Mouse (Mus musculus) Muller cell, postnatal 12 days (primary cell): ENCODE measurements around the gene Gm6902.
"Not testable (repeated sequence)": the region's sequence is repeated elsewhere in the genome, so short reads cannot be mapped to it uniquely, and the experiment has no call there.

Experiments
- DNase-seq: peaks from one replicate; pipeline ENCODE4 v3.0.0-alpha.2; 2015; ENCODE audit errors: inconsistent ontology term

Gene Gm6902

DNA sequence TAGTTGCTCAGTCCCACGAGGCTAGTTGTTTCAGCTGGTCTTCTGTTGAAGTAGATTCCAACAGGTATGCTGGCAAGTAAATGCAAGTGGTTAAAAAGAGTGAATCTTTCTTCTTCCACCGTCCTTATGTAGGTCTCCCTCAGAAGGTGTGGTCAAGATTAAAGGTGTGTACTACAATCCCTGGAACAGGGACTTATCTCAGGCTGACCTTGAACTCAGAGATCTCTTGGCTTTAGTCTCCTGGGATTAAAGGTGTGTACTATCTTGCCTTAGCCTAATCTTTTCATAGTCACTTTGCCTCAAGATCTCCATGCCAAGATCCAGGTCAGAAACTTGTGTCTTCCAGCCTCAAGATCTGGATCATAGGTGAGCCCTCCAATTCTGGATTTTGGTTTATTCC is at the start of gene Gm6902:
Gm6902 (minus strand) TSS at position 101 of the 400 bp plus-strand sequence.
- not testable (repeated sequence) for DNase-seq

DNA sequence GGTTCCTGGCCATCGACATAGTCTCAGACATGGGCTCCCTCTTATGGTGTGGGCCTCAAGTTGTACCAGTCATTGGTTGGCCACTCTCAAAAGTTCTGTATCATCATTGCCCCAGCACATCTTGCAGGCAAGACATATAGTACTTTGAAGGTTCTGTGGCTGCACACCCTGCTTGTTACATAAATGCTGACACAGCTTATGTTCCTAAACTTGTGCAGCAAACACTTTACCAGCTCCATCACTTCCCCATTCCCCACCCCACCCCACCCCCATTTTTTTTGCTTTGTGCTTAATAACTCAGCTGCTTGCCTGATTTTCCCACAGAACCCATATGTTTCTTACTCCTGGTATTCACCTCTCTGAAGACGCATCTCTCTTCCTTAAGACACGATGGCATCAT is 22.2 kb upstream of the Gm6902 start, which contains the start of gene Nlrp4e:
Nlrp4e (plus strand) TSS at position 301 of the 400 bp plus-strand sequence.
- not testable (repeated sequence) for DNase-seq

DNA sequence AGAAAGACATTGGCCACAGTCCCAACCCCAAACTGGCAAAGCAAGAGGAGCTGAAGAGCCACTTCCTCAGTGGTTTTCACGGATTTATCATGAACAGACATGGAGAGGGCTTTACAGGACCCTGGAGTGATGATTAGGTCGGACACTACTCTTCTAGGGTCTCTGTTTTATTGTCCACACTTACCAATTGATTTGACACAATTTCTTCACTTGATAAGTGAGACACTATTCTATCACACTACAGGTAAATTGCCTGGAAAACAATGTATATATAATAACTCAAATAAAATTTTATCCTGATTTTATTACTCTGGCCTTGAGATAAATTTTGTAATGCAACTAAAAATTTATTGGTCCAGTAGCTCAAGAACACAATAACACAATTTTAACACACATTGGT is 27.1 kb downstream of the Gm6902 start, which contains the start of gene Vmn1r166:
Vmn1r166 (minus strand) TSS at position 101 of the 400 bp plus-strand sequence.
- not testable (repeated sequence) for DNase-seq
